Mouse (Mus musculus) monocyte, adult 5-6 weeks (primary cell): ENCODE results near the gene Nup107. TPM values are rescaled to one million over a fixed set of nuclear protein-coding genes. Genes with fewer than 3 reads are reported as not detected.
"Not testable (repeated sequence)": the region's sequence is repeated elsewhere in the genome, so short reads cannot be mapped to it uniquely, and the experiment has no call there.

ENCODE experiments used
- ATAC-seq: fragments of 153-309, 156-312 bp; replicated peaks from 2 replicates; pipeline ENCODE4 v1.8.0; 2017; ENCODE audit warnings: mild to moderate bottlenecking; ENCODE audit not compliant: low TSS enrichment, insufficient number of reproducible peaks, severe bottlenecking, poor library complexity, low FRiP score
- total RNA-seq: library from RNA; stranded (forward); fragments of 200-1000, 200-491, 200-594 nt; gene quantifications from 3 replicates; pipeline ENCODE4 v1.2.3, GENCODE M21; 2017

Nup107 gene
- total RNA-seq, 1 experiment from 2014 or later = 83.6 TPM

DNA sequence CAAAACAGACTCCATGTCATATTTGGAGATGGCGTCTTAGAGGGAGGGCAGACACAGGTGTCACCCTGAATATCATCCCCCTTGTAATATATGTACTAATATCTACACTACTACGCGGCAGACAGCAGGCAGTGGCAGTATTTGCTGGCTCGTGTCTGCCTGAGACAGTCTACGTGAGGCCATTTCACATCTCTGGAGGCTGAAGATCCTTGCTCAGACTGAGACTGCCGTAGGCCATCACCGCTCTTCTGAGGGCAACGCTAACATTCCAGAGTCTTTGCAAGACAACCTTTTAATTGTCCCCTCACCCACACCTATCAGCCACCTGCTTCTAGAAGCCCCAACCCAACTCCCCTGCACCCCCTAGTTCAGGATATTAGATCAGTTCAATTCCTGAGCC, 79.0 kb downstream of the Nup107 start:
- no peak for ATAC-seq

DNA sequence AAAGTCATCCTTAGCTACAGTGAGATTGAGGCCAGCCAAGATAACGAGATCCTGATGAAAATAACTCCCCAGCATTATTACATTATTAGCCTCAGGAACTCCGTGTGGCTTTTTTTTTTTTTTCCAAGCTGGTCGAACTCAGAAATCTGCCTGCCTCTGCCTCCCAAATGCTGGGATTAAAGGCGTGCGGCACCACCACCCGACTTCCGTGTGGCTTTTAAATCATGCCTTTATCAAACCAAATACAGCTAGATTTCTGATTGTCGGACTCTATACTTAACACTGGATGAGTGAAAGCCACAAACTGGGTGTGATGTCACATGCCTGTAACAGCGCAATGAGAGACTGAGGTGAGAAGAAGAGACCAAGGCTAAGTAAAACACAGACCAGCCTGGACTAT, 79.6 kb downstream of the Nup107 start:
- ATAC-seq = no peak

DNA sequence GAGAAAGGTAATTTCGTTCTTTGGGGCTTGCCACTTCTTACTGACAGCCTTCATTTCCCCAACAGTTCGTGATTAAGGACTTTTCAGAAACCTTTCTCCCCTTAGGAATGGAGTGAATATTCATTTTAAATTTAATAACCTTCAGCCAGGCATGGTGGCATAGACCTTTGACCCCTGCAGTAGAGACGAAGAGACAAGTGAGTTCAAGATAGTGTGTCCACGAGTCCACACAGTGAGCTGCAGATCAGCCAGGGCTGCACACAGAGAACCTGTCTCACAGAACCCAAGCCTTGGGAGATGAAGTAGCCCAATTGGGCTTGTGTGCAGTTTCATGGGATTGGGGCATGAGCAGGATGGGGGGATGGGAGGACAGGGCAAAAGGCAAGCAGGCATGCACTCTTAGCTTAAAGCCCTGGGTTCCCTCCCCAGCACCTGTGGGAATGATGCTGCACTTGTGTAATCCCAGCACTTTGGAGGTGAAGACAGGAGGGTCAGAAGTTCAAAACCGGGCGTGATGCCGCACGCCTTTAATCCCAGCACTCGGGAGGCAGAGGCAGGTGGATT, 80.2 kb downstream of the Nup107 start:
- ATAC-seq = no peak

DNA sequence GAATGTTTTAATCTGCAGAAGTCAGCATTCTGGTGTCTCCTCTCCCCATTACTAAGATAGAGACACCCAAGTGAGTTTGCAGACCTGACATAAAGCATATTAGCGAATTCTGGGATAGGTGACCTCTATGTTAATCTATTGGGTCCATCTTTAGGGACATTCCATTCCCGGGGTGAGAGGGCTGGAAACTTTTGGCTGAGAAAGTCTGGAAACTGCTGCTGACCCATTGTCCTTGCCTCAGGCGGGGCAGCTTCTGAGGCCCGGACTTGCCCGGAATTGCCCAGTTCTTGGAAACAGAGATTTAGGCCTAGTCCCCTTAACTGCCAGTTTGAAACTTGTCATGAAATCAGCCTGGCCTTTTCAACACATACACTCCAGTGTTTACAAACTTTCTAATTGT, 81.1 kb downstream of the Nup107 start:
- no peak for ATAC-seq

DNA sequence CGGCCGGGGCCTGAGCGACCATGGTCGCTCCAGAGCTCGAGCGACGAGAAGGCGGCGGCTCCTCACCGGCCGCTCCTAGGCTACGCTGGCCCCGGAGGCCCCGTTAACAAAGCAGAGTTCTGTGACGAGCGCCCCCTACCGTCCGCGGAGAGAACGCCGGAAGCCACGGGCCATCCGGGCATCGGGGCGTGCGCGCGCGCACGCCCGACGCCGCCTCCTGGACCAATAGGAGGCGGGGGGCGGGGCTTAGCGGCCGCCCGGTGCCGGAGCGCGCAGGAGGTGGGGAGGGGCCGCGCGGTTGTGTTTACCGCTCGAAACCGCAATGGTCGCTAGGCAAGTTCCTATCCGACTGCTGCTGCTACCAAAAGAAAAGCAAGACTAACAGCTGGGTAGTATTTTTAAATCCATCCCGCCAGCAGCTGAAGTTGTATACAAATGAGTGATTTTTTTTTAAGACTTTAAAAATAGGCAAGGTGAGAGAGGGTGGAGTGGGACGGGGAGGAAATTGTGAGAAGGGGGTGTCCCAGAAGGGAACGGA, 81.8 kb downstream of the Nup107 start, which contains the start of gene Mdm2:
Gene Mdm2, minus strand, starts transcription at position 155 of the 538 bp plus-strand sequence.
- ATAC-seq = peak; percentile 69

DNA sequence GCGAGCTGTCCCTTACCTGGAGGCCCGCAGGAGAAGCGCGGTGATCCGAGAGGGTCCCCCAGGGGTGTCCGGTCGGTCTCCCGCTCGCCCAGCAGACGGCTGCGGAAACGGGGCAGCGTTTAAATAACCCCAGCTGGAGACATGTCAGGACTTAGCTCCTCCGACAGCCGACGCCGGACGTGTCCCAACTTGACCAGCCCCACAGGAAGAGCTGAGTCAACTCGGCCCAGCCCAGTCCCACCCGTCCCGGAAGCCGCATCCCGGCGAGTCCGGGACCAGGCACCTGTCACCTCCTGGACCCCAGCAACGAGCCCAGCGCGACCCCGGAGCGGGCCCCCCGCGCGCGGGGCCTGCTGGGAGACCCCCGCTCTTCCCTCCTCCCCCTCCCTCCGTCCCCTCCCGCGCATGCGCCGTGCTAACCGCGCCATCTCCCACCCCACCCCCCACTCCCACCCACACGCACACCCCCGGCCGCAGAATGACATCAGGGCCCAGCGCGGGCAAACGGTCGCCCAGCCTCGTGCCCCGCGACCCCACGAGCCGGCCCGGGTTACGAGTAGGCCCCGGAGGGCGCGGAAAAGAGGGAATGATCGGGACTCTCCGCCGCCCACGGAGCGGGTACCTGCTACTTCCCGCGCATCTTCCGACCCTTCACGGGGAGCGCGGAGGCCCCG, 82.4 kb downstream of the Nup107 start:
- peak; percentile 50; the same call in 1 of the 2 replicates for ATAC-seq

DNA sequence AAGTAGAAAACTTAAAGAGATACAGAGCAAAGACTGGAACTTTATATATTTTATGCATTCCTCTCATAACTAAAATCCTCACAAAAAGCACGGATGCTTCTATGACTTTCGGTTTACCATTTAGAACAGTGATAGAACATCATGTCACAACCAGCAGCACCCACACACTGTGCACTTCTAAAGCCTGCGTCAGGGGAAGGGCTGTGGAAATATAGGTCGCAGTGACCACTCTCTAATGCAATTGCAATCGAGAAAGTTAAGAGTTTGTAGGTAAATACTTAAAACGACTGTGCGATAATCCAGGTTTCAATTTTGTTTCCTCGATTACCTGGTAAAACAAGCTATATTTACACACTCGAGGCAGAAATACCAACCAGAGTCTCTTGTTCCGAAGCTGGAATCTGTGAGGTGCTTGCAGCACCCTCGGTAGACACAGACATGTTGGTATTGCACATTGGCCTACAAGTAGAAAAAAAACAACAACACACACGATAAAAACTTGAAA, 83.1 kb downstream of the Nup107 start:
- ATAC-seq = no peak

DNA sequence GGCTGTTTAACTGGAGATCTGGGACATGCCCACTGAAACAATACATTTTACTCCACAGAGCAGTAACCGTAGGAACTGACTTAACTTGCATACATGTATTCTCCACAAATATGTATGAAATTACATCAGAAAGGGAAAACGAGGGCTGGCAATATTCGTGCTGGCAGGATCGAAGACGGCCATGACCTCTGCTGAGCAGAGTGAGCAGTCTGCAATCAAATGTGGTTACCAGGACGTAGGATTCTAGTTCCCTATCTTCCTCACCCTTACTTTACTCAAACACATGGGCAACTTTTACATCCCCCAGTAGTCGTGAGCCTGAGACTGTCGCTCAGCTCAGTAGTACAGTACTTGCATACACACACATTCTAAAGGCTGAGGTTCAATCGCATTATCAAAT, 83.6 kb downstream of the Nup107 start:
- ATAC-seq = no peak

DNA sequence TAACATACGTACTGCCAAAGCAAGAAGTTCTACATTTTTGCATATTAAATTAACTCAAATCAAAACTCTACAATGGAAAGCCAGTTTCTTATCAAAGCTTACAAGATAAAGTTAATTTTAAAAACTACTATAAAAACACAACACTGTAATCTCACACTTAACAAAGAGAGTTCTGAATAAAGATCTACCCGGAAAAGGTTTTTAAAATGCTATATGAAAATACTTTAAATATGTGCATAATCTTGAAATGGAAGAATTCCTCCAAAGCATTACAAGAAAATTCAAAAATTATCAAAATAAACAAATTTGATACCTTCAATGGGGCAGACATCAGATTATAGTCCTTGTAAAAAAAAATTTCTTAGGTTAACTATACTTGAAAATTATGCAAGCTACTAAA, 84.1 kb downstream of the Nup107 start:
- ATAC-seq = no peak

DNA sequence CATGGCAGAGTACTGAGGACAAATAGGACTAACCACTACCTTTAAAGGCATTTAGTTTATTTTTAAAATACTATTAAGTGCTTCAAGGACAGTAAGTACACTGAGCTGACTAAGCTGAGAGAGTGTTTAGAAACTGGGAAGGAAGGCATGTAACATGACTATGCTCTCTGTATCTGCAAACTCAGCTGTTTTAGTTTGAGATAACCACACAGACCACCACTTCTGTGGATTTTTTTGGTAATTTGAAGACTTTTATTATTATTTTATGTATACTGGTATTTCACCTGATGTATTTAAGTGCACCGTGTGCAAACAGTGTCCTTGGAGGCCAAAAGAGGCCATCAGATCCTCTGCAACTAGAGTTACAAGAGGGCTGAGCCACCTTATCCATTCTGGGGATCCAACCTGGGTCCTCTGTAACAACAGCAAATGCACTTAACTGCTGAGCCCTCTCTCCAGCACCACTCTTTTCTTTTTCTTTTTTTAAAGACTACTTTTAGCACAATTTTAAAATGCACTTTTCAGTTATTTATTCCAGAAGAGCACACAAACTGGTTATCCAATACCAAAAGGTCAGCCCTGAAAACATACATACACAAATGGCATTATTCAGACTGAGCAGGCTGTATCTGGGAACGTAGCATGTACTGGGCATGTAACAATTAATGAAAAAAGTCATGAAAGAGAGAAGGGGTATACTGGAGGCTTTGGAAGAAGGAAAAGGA, 85.2 kb downstream of the Nup107 start:
- ATAC-seq = no peak

DNA sequence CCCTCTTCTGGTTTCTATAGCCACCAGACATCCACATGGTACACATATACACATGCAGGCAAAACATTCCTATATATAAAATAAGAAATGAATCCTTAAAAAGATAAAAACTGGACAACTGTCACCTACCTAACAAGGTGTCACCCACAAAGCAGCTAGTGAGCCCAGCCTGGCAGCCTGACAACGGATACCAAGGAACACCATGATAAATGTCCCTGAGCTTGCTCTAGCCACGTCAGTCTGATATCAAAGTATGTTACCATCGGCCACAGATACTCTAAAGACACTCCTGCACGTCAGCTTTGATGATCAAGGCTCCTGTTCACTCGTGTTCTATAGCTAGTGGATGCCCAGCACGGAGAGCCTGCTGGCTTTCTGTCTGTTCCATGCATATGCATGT, 86.1 kb downstream of the Nup107 start:
- ATAC-seq = no peak

DNA sequence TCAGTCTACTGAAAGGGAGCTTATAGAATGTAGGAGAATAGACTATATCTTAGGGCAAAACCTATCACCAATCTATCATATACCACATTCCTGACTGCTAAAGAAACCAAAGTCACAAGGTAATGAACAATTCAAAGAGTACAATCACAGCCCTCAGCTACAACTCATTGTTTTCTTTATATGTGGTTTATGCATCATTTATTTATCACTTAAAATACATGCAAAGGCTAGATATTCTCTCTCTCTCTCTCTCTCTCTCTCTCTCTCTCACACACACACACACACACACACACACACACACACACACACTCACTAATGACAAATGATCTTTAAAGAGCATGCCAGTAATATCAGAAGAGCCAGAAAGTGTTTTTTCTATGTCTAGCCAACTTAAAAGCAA, 86.7 kb downstream of the Nup107 start:
- ATAC-seq = no peak

DNA sequence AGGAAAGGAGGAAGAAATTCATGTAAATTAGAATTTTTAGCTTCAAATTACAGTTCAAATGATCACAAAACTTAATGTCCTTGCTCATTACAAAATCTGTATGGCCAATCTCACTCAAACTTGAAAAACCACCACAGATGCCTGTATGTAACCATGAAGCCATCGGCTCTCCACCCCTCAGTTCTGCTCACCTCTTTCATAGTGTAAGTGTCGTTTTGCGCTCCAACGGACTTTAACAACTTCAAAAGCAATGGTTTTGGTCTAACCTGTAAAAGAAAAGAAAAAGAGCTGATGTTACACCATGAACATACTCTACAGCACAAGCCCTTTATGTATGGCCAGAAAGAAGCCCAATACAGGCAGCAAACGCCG, 87.6 kb downstream of the Nup107 start:
- no peak for ATAC-seq

DNA sequence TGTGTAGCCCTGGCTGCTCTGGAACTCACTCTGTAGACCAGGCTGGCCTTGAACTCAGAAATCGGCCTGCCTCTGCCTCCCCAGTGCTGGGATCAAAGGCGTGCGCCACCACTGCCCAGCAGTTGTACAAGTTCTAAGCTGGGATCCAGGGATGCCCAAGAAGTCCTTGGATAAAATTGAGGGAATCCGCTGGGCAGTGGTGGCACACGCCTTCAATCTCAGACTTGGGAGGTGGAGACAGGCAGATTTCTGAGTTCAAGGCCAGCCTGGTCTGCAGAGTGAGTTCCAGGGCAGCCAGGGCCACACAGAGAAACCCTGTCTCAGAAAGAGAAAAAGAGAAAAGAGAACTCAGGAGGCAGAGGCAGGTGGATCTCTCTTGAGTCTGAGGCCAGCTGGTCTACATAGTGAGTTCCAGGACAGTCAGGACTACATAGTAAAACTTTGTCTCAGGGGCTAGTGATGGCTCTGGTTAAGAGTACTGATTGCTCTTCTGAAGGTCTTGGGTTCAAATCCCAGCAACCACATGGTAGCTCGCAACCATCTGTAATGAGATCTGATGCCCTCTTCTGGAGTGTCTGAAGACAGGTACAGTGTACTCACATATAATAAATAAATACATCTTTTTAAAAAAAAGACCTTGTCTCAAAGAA, 88.1 kb downstream of the Nup107 start:
- ATAC-seq = not testable (repeated sequence)

DNA sequence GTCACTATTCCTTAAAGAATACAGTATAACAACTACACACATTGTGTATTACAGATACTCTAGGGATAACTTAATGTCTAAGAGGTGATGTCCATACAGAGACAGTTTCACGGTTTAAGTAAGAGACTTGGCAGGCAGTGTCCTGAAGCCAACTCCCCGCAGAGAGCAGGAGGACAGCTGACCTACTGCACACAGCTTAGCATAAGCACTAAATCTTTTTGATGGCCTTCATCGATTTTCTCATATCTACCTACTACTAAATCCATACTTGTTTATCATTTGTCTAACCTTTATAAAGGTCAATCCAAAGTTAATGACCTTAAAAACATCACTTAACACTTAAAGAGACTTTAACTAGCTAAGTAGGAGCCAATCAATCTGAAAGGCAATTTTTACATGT, 89.0 kb downstream of the Nup107 start:
- no peak for ATAC-seq

DNA sequence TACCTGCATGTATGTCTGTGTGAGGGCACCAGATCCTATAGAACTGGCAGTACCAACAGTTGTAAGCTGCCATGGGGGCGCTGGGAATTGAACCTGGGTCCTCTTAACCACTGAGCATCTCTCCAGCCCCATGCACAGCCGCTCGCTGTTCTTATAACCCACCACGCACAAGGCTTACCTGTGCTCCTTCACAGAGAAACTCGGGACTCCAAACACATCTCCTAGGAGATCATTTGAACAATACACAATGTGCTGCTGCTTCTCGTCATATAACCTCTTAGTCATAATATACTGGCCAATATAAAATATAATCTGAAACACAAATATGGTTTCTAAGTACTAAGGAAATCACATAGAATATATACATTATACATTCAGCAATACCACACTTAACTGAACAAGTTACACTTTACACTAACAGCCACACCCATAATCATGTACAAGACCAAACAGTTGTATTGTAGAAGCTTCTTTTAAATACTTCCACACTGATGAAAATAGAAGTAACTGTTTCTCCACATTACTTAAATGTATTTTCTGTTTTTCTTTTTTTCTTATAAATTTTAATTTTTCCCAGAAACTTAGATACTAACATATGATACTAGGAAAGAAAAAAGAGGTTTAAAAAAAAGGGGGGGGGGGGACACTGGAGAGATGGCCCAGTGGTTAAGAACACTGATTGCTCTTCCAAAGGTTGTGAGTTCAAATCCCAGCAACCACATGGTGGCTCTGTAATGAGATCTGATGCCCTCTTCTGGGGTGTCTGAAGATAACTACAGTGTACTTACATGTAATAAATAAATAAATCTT, 90.3 kb downstream of the Nup107 start:
- ATAC-seq = no peak

DNA sequence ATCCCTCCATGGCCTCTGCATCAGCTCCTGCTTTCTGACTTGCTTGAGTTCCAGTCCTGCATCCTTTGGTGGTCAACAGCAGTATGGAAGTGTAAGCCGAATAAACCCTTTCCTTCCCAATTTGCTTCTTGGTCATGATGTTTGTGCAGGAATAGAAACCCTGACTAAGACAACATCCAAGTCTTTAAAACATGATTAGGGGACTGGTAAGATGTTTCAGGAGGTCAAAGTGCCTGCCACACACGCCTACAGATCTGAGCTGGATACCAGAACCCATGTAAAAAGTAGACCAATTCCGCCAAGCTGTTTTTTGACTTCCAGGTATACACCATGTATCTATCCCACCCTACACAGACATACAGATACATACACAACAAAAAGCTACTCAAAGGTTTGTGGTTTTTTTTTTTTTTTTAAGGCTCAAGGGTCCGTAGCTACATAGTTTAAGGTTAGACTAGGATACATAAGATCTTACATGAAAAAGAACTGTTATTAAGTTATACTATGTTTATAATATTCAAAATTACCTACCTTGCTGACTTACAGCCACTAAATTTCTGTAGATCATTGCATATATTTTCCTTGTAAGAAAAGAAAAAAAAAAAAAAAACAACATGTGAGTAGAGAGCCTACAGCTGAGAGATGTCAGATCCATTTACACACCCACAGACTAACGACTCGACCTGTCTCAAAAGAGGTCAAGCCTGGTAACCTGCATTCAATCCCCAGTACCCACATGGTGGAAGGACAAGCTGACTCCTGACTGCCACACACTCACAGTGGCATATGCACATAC, 91.3 kb downstream of the Nup107 start:
- no peak for ATAC-seq
